Mouse (Mus musculus) midbrain, embryonic 11.5 days (tissue): ENCODE measurements around the gene B3galt5. TPM values are rescaled to one million over a fixed set of nuclear protein-coding genes. Genes with fewer than 3 reads are reported as not detected.
A peak's percentile ranks its signal among the peaks of the same experiment; 100 is the strongest.

ENCODE experiments used
- ATAC-seq: fragments of 200-750 bp; cut with Nextera tagmentation; 2 replicates; pipeline ENCODE4 v1.8.0; 2017; ENCODE audit warnings: moderate TSS enrichment, moderate library complexity; ENCODE audit not compliant: low FRiP score
- DNase-seq: peaks from one replicate; pipeline ENCODE4 v3.0.0; 2015; ENCODE audit warnings: low spot score; ENCODE audit errors: missing footprints
- H3K27ac ChIP-seq: fragments of 300-500 bp; sonication (generic); 2 replicates; pipeline ENCODE4 v1.5.1; 2014; ENCODE audit warnings: low read depth, low read length
- H3K27me3 ChIP-seq: fragments of 300-500 bp; sonication (generic); 2 replicates; pipeline ENCODE4 v1.6.1; 2014; ENCODE audit warnings: mild to moderate bottlenecking, low read length, moderate library complexity, mixed read lengths; ENCODE audit not compliant: control insufficient read depth, insufficient read depth
- H3K36me3 ChIP-seq: fragments of 300-500 bp; sonication (generic); 2 replicates; pipeline ENCODE4 v1.6.1; 2014; ENCODE audit warnings: mild to moderate bottlenecking, low read length, moderate library complexity, mixed read lengths; ENCODE audit not compliant: control insufficient read depth, insufficient read depth
- H3K4me1 ChIP-seq: fragments of 300-500 bp; sonication (generic); 2 replicates; pipeline ENCODE4 v1.6.1; 2014; ENCODE audit warnings: low read length; ENCODE audit not compliant: control insufficient read depth, insufficient read depth
- H3K4me2 ChIP-seq: fragments of 300-500 bp; sonication (generic); 2 replicates; pipeline ENCODE4 v1.6.1; 2014; ENCODE audit warnings: mild to moderate bottlenecking, moderate library complexity
- H3K4me3 ChIP-seq: fragments of 300-500 bp; sonication (generic); 2 replicates; pipeline ENCODE4 v1.5.1; 2014; ENCODE audit warnings: low read depth, low read length
- H3K9ac ChIP-seq: fragments of 300-500 bp; sonication (generic); 2 replicates; pipeline ENCODE4 v1.6.1; 2014; ENCODE audit warnings: low read length
- H3K9me3 ChIP-seq: fragments of 300-500 bp; sonication (generic); 2 replicates; pipeline ENCODE4 v1.6.1; 2016; ENCODE audit warnings: low read length; ENCODE audit not compliant: control insufficient read depth
- WGBS: fragments of 180-500 bp; shearing (Covaris S2); extraction: QIAGEN DNeasy Blood & Tissue Kit; methylation state at CpG from one replicate; pipeline ENCODE4 v1.1.7; 2014; 5-methylcytosine and 5-hydroxymethylcytosine counted together
- polyA plus RNA-seq: library from polyadenylated mRNA; unstranded; fragments of >200 nt; fragmentation: Nextera tagmentation; extraction: Ambion mirVana; gene quantifications from 2 replicates; pipeline ENCODE4 v1.2.1, GENCODE M21; 2014

Gene B3galt5
- 0.55 and 0.70 TPM in 2 replicates for polyA plus RNA-seq

- 0 out of 2 replicates have a peak, but pooled peaks have one; percentile 22 for ATAC-seq
- no peaks in the 10 kb centered on the region for H3K27me3 ChIP-seq
- H3K4me3 ChIP-seq: no peak within 1 kb of the TSS
- H3K9me3 ChIP-seq: no peaks in the 10 kb centered on the region
- no peaks in the 10 kb centered on the region for H3K36me3 ChIP-seq
- no peak within 1 kb of the TSS for H3K4me2 ChIP-seq
- 0 out of 2 replicates have a peak within 1 kb of the TSS, but pooled peaks have one; percentile 25 for H3K9ac ChIP-seq
- no peaks in the 10 kb centered on the region for H3K4me1 ChIP-seq
- 66% methylated on average over 17 of the region's 17 CpGs for WGBS
- DNase-seq: no peak
- H3K27ac ChIP-seq: no peak within 1 kb of the TSS
Measured at GRCm38 (mm10) chr16:96235366-96235970, at the start of gene B3galt5. B3galt5 (plus strand) TSS chr16:96235801.

DNA sequence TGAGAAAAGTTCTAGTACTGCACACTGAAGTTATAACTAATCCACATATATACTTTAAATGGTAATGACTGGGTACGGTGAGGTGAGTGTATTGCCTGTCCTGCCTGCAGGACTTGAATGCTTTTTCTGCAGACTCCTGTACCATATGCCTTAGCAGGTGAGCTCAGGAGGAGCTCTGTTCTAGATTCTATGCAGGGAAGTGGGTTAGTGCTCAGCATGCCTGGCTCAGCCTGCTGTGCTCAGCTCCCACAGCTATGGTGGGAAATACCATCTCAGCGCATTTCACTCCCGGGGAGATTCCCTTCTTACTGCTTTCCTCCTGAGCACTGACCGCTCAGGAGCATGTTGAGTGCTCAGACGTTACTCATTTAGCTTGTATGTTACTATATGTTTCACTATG lies 48.0 kb upstream of the B3galt5 start:
- no peak overlapping the region for H3K27ac ChIP-seq
- DNase-seq (no peak), ATAC-seq (no peak)
- no peaks in the 10 kb centered on the region for H3K9me3 ChIP-seq
- H3K4me2 ChIP-seq: no peak overlapping the region
- H3K4me3 ChIP-seq: no peak overlapping the region
- H3K9ac ChIP-seq: no peak overlapping the region
- no peaks in the 10 kb centered on the region for H3K36me3 ChIP-seq
- no peaks in the 10 kb centered on the region for H3K27me3 ChIP-seq
- peaks cover 5% of the 10 kb centered on the region; the same call in 1 of the 2 replicates for H3K4me1 ChIP-seq
- WGBS: 86% methylated on average over 5 of the region's 5 CpGs

- peak within 1 kb of the TSS; percentile 86 for H3K9ac ChIP-seq
- peak within 1 kb of the TSS; percentile 69 for H3K4me2 ChIP-seq
- H3K4me3 ChIP-seq: peak within 1 kb of the TSS; percentile 85
- 1% methylated on average over 77 of the region's 77 CpGs for WGBS
- H3K27me3 ChIP-seq: no peaks in the 10 kb centered on the region
- DNase-seq (peak; percentile 100), ATAC-seq (peak; percentile 98)
- no peak within 1 kb of the TSS; the same call in 1 of the 2 replicates for H3K27ac ChIP-seq
- no peaks in the 10 kb centered on the region for H3K9me3 ChIP-seq
- no peaks in the 10 kb centered on the region for H3K36me3 ChIP-seq
- peaks cover 5% of the 10 kb centered on the region; the same call in 1 of the 2 replicates for H3K4me1 ChIP-seq
Measured at GRCm38 (mm10) chr16:96191531-96192506, 43.8 kb upstream of the B3galt5 start, which contains the start of gene Lca5l. Lca5l (minus strand) TSS chr16:96192271.

DNA sequence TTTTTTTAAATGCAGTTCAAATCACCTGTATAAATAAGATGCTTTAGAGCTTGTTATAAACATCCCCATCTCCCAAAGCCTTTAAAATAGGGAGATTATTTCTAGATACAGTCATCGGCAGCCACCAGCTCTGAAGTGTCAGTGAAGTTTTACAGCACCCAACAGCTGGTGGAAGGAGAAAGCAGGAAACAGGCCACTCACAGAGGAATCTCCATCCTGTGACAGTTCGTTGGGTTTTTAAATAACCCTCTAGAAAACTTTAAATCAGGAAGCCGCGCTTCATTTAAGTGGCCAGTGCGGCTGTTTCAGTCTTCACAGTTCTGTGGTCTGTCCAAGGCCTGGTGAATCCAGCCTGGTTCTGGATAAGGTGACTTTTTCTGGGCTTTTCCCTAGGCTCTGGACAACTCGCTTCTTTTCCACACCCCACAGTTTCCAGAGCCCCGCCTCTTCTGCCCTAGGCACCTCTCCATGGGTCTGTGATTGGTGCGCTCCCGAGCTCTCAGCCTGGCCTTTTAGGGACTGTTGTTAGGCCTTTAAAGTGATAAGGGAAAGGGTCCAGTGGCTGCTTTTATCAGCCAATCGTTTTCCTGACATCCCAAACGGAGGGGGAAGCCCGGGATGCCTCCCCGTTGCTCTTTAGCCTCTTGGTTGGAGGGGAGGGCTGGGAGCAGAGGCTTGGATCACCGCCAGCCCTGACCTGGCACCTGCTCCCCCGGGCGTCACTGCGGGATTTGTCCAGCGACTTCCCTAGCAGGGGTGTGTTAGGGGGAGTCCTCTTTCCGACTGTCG lies 35.5 kb upstream of the B3galt5 start, which contains the start of gene Sh3bgr:
Sh3bgr (plus strand) TSS at position 538 of the 789 bp plus-strand sequence.
- Histone ChIP-seq H3K4me2 (peak within 1 kb of the TSS; percentile 42), H3K27ac (no peak within 1 kb of the TSS), H3K9me3 (no peaks in the 10 kb centered on the region), H3K27me3 (no peaks in the 10 kb centered on the region), H3K4me3 (peak within 1 kb of the TSS; percentile 7; the same call in 1 of the 2 replicates), H3K9ac (peak within 1 kb of the TSS; percentile 41), H3K36me3 (no peaks in the 10 kb centered on the region), H3K4me1 (no peaks in the 10 kb centered on the region; the same call in 1 of the 2 replicates)
- 9% methylated on average over 20 of the region's 20 CpGs for WGBS
- peak; percentile 79; the same call in 1 of the 2 replicates for ATAC-seq
- DNase-seq: peak; percentile 93

- H3K27me3 ChIP-seq: no peaks in the 10 kb centered on the region
- no peak overlapping the region for H3K27ac ChIP-seq
- no peaks in the 10 kb centered on the region for H3K36me3 ChIP-seq
- H3K9me3 ChIP-seq: no peaks in the 10 kb centered on the region
- peak overlapping the region; percentile 42 for H3K4me2 ChIP-seq
- ATAC-seq (no peak), DNase-seq (no peak)
- WGBS: 39% methylated on average over 9 of the region's 9 CpGs
- H3K4me1 ChIP-seq: no peaks in the 10 kb centered on the region; the same call in 1 of the 2 replicates
- peak overlapping the region; percentile 7; the same call in 1 of the 2 replicates for H3K4me3 ChIP-seq
- peak overlapping the region; percentile 41; the same call in 1 of the 2 replicates for H3K9ac ChIP-seq
Measured at GRCm38 (mm10) chr16:96200702-96201028, 34.9 kb upstream of the B3galt5 start.

DNA sequence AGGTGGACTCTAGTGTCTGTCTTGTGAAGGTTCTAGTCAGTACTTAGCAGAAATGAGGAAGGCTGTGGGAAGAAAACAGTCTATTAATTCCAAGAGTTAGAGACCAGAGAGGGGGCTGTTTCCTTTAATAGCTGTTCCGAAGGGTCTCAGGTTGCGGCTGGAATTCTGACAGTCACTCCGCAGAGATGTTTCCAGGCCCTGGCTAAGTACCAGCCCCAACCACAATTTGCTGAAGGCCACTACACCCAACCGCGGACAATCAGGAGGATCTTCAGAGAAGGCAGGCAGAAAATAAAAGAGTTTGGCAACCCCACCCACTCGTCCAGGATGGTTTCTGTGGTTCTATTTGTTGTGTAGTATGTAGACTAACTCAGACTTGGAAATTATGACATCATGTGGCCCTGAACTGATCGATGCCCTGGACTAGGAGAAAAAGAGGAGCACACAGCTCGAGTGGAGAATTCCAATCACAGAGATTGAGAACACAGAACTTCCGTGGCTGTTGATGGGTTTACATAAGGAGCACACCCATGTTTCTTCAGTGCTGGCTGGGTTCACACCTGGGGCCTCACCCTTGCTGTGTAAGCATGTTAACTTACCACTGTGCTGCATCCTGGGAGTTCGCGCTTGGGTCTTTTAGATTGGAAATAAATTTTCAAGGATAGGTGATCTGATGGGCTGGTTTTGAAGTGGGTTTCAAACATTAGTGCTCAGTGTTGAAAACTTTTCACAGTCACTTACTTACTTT lies 33.9 kb upstream of the B3galt5 start:
- Histone ChIP-seq H3K27ac (no peak overlapping the region), H3K4me2 (no peak overlapping the region), H3K27me3 (no peaks in the 10 kb centered on the region), H3K4me3 (no peak overlapping the region), H3K9me3 (no peaks in the 10 kb centered on the region), H3K36me3 (no peaks in the 10 kb centered on the region), H3K9ac (no peak overlapping the region), H3K4me1 (no peaks in the 10 kb centered on the region; the same call in 1 of the 2 replicates)
- ATAC-seq (no peak), DNase-seq (no peak)
- 84% methylated on average over 11 of the region's 11 CpGs for WGBS

- WGBS: 80% methylated on average over 10 of the region's 10 CpGs
- H3K4me3 ChIP-seq: no peak overlapping the region
- ATAC-seq (no peak), DNase-seq (no peak)
- H3K27me3 ChIP-seq: no peaks in the 10 kb centered on the region
- H3K9ac ChIP-seq: no peak overlapping the region
- H3K36me3 ChIP-seq: no peaks in the 10 kb centered on the region
- H3K4me1 ChIP-seq: no peaks in the 10 kb centered on the region
- no peaks in the 10 kb centered on the region for H3K9me3 ChIP-seq
- H3K4me2 ChIP-seq: no peak overlapping the region
- H3K27ac ChIP-seq: no peak overlapping the region
Measured at GRCm38 (mm10) chr16:96209789-96210188, 25.8 kb upstream of the B3galt5 start.

DNA sequence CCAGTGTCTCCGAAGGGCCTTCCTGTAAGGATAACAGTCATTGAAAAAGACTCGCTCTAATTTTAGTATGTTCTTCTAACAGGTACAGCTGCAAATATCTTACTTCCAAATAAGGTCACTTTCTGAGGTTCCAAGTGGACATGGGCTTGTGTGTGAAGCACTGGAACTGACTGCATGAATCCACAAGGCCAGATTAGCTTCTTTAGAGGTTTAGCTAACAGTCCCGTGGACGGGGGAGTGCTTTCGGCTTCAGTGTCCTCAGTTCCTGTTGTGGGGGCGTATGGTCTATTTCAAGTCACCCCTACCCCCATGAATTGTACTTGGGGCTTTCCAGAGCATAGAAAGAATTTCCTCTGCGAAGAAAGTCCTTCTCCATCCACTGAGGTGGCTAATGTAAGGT lies 24.7 kb upstream of the B3galt5 start:
- ATAC-seq (no peak), DNase-seq (no peak)
- Histone ChIP-seq H3K4me3 (no peak overlapping the region), H3K4me1 (no peaks in the 10 kb centered on the region), H3K9me3 (no peaks in the 10 kb centered on the region), H3K27ac (no peak overlapping the region), H3K36me3 (no peaks in the 10 kb centered on the region), H3K9ac (no peak overlapping the region), H3K27me3 (no peaks in the 10 kb centered on the region), H3K4me2 (no peak overlapping the region)
- WGBS: 86% methylated on average over 7 of the region's 7 CpGs
